Mouse (Mus musculus) forebrain, postnatal 0 days (tissue): ENCODE measurements at regions not wholly inside any gene's neighbourhood (a gene's known extent, or its start where the extent isn't known, plus 50 kb on each side); places are given as distances from the start of the nearest gene placed in this dataset.

ENCODE experiments used
- ATAC-seq: fragments of 200-750 bp; cut with Nextera tagmentation; 2 replicates; pipeline ENCODE4 v1.8.0; 2017; ENCODE audit warnings: mild to moderate bottlenecking, moderate library complexity
- DNase-seq: peaks from one replicate; pipeline ENCODE4 v3.0.0-alpha.2; 2015
- H3K27ac ChIP-seq: fragments of 300-500 bp; sonication (generic); 2 replicates; pipeline ENCODE4 v1.5.1; 2014; ENCODE audit warnings: low read depth, mild to moderate bottlenecking, antibody characterized with exemption, low read length, moderate library complexity, mixed read lengths
- H3K27me3 ChIP-seq: fragments of 300-500 bp; sonication (generic); 2 replicates; pipeline ENCODE4 v1.6.1; 2014; ENCODE audit warnings: mild to moderate bottlenecking, low read length, mixed read lengths; ENCODE audit not compliant: insufficient read depth
- H3K36me3 ChIP-seq: fragments of 300-500 bp; sonication (generic); 2 replicates; pipeline ENCODE4 v1.6.1; 2014; ENCODE audit warnings: mild to moderate bottlenecking, moderate library complexity; ENCODE audit not compliant: insufficient read depth
- H3K4me1 ChIP-seq: fragments of 300-500 bp; sonication (generic); 2 replicates; pipeline ENCODE4 v1.6.1; 2014; ENCODE audit warnings: antibody characterized with exemption; ENCODE audit not compliant: insufficient read depth
- H3K4me2 ChIP-seq: fragments of 300-500 bp; sonication (generic); 2 replicates; pipeline ENCODE4 v1.6.1; 2014; ENCODE audit warnings: low read depth, mild to moderate bottlenecking, moderate library complexity
- H3K4me3 ChIP-seq: fragments of 300-500 bp; sonication (generic); 2 replicates; pipeline ENCODE4 v1.5.1; 2014; ENCODE audit warnings: low read depth, low read length, mixed read lengths
- H3K9ac ChIP-seq: fragments of 300-500 bp; sonication (generic); 2 replicates; pipeline ENCODE4 v1.6.1; 2014; ENCODE audit warnings: mild to moderate bottlenecking
- H3K9me3 ChIP-seq: fragments of 300-500 bp; sonication (generic); 2 replicates; pipeline ENCODE4 v1.6.1; 2016; ENCODE audit warnings: low read length
- CTCF ChIP-seq: sonication (generic); IDR thresholded peaks from 2 replicates; pipeline ENCODE4 v1.5.1; 2016; ENCODE audit warnings: antibody characterized with exemption, control low read depth, low read depth
- WGBS: fragments of 180-500 bp; shearing (Covaris S2); extraction: QIAGEN DNeasy Blood & Tissue Kit; methylation state at CpG from one replicate; pipeline ENCODE4 v1.1.7; 2014; 5-methylcytosine and 5-hydroxymethylcytosine counted together

DNA sequence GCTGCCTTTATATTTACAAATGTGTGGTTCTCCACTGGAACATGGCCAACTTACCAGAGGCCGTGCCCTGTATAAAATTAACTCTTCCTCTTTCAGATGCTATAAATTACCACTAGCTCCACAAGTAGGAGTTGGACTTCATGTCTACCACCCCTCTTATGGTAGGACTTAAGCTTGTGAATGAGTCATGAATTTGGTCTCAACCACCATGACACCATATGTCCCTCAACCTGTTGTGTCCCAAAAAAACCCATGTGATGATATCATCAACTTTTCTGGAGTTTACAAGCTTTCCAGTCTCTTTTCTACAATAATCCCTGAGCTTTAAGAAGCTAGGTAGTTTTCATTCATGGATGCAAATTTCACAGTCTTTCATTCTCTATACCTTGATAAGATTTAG is 1951.4 kb downstream of the Pcdh7 start:
- H3K4me3 ChIP-seq = no peak overlapping the region
- WGBS = 95% methylated on average over 1 of the region's 1 CpGs

DNA sequence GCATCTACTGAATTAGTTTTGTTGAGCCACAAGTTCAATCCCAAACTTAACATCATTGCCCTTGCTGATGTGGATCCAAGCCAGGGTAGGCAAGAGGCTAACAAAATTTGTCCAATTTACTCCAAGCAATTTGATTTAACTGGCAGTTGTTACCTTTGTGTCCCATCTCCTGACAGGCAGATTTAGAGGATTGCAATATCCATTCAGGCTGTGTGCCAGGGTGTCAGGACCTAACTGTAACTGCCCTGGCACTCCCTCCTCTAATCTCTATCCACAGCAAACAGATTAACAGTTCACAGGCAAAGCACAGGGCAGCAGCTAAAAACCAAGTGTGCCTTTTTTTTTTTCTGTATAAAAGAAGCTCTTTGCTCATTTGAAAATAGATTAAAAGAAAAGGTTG is 1982.2 kb downstream of the Pcdh7 start:
- DNase-seq (no peak), ATAC-seq (no peak)
- H3K27me3 ChIP-seq = no peaks in the 10 kb centered on the region
- H3K27ac ChIP-seq = no peak overlapping the region
- H3K9me3 ChIP-seq = no peaks in the 10 kb centered on the region
- H3K4me1 ChIP-seq = no peaks in the 10 kb centered on the region
- no peak for TF ChIP-seq CTCF
- H3K4me3 ChIP-seq = no peak overlapping the region
- H3K4me2 ChIP-seq = no peak overlapping the region
- no peaks in the 10 kb centered on the region for H3K36me3 ChIP-seq
- H3K9ac ChIP-seq = no peak overlapping the region

More for the DNA sequence above, 1951.4 kb downstream of the Pcdh7 start:
- no peaks in the 10 kb centered on the region for H3K27me3 ChIP-seq
- DNase-seq = no peak
- no peak overlapping the region for H3K27ac ChIP-seq
- no peaks in the 10 kb centered on the region for H3K9me3 ChIP-seq
- TF ChIP-seq CTCF = no peak
- H3K9ac ChIP-seq = no peak overlapping the region
- no peaks in the 10 kb centered on the region for H3K36me3 ChIP-seq
- H3K4me1 ChIP-seq = no peaks in the 10 kb centered on the region
- ATAC-seq = no peak
- no peak overlapping the region for H3K4me2 ChIP-seq

DNA sequence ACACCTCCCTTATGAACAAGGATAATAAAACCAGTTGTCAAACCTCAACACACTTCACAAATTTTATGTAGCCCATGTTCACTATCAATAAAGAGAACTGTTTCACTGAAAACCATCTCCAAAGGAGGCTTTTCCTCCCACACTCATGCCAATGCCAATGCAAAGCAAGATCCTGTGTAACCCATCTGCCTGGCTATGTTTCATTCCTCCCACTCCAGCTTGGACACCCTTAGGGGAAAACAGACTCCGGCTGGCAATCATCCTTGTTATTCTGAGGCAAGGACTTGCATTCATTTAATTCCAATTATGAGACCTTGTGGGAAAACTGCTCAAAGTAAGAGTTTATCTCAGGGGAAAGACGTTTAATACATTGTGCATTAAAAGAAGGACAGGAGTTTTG is 1997.7 kb downstream of the Pcdh7 start:
- peak; percentile 6 for DNase-seq
- no peak overlapping the region for H3K4me3 ChIP-seq

DNA sequence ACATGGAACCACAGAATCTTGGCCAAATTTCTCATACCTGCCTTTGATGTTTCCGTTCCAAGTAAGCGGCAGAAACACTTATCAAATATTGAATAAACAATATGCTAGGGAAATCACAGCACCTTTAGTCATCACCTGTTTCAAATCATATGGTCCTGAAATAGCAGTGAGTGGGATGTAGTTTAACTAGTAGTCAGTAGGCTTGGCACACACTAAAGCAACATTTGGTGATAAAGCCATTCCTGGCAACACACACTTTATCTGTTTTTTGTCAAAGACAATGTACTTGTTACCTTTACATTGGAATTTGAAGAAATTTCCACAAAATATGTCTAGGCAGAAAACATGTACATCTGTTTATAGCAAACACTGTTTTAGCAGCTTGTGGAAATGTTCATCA is 2038.5 kb downstream of the Pcdh7 start:
- Histone ChIP-seq H3K4me1 (no peaks in the 10 kb centered on the region), H3K36me3 (no peaks in the 10 kb centered on the region), H3K4me3 (no peak overlapping the region), H3K27me3 (no peaks in the 10 kb centered on the region), H3K9me3 (no peaks in the 10 kb centered on the region), H3K27ac (no peak overlapping the region), H3K9ac (no peak overlapping the region), H3K4me2 (no peak overlapping the region)
- 61% methylated on average over 2 of the region's 2 CpGs for WGBS
- ATAC-seq (no peak), DNase-seq (no peak)
- TF ChIP-seq CTCF = no peak

More for the DNA sequence above, 1997.7 kb downstream of the Pcdh7 start:
- Histone ChIP-seq H3K4me2 (no peak overlapping the region), H3K27ac (no peak overlapping the region), H3K9ac (no peak overlapping the region), H3K27me3 (no peaks in the 10 kb centered on the region), H3K36me3 (no peaks in the 10 kb centered on the region), H3K9me3 (no peaks in the 10 kb centered on the region), H3K4me1 (no peaks in the 10 kb centered on the region)
- no peak for ATAC-seq
- no peak for TF ChIP-seq CTCF
- 59% methylated on average over 2 of the region's 2 CpGs for WGBS

DNA sequence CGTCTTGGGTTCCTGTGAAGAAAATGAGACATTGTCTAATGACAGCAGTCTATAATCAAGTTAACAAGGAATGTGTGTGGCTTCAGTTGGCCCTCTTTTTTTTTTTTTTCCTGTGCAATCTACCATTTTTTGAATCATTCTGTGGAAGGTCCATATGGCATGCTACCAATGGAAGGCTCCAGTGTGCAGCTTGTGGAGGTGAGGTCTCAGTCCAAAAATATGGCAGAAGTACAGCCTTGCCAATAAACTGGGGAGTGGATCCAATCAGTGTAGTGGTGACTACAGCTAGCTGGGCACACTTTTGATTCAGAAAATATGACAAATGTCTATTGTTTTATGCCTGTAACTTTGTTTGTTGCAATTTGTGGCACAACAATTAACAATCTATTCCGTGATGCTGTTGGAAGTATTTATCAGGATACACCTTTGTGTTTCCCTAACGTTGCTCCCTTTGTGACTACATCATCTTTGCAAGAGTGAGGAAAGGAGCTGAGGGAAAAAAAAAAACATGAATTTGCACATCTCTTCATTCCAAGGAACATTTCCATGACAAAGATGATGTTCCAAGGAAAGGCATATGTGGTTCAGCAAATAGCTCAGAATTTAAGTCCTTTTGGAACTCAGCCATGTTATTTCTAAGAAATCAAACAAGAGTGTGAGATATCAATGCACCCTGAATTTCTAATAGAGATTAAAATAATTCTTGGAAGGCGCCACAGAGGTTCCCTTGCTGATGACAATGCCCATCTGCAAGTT is 2039.1 kb downstream of the Pcdh7 start:
- no peaks in the 10 kb centered on the region for H3K9me3 ChIP-seq
- no peak for TF ChIP-seq CTCF
- no peaks in the 10 kb centered on the region for H3K36me3 ChIP-seq
- DNase-seq = peak; percentile 47
- no peak overlapping the region for H3K4me2 ChIP-seq
- H3K27me3 ChIP-seq = no peaks in the 10 kb centered on the region
- H3K27ac ChIP-seq = no peak overlapping the region
- H3K4me3 ChIP-seq = no peak overlapping the region
- 56% methylated on average over 4 of the region's 4 CpGs for WGBS
- H3K9ac ChIP-seq = no peak overlapping the region
- H3K4me1 ChIP-seq = no peaks in the 10 kb centered on the region
- ATAC-seq = peak; percentile 45; the same call in 1 of the 2 replicates
